Mouse (Mus musculus) gastrocnemius, adult 18-20 months (tissue): ENCODE data around the gene Ucp3. TPM values are rescaled to one million over a fixed set of nuclear protein-coding genes. Genes with fewer than 3 reads are reported as not detected.
"Not testable (repeated sequence)": the region's sequence is repeated elsewhere in the genome, so short reads cannot be mapped to it uniquely, and the experiment has no call there.

ENCODE experiments used
- DNase-seq: peaks from one replicate; pipeline ENCODE4 v3.0.0; 2021; ENCODE audit warnings: low spot score
- total RNA-seq, 2 experiments: library from RNA; stranded (reverse); gene quantifications; 2 replicates each; pipeline ENCODE4 v1.2.3; 2021

The Ucp3 gene
- total RNA-seq, 2 experiments from 2014 or later, result 94.4 to 203 TPM

DNA sequence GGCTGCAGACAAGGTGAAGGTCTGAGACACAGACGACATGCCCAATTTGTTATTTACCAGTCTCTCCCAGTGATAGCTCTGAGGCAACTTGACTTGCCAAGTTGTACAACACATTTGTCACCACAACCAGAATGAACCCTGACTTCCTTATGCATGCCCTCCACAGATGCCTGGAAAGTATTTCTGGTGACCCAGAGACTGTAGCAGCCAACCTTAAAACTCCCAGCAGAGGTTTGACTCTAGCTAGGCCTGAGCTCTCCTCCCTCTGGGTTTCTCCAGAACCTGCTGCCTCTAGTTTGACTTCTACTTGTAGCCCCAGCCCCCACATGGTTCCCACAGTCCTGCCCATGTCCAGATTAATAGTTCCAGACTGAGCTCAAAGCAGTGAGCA lies 1.4 kb upstream of the Ucp3 start:
- DNase-seq, result no peak

DNA sequence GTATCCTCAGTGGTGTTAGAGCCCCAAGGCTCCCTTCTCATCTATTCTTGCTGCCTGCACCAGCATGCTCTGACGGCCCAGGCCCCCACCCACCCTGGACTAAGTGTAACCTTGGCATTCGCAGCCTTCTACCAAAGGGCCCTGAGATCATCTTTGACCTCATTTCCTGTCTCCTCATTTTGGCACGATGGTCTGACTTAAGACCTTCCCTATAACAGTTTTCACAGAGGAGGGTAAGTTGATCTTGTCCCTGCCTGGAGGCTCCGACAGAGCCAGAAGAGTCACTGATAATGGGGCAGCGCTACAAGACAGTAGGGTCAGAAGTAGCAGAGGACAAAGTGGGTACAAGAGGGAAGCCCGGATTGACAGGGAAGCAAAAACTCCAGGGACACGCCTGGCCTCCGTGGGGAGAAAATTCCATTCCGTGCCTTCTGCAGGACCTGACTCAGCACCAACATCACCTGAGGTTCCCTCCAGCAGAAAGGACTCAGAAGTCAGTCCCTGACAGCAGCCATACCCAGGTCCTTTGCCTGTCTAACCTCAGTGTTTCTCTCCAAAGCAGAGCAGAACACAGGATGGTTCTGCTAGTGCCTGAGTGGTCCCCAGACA lies 1.2 kb downstream of the Ucp3 start:
- no peak for DNase-seq

DNA sequence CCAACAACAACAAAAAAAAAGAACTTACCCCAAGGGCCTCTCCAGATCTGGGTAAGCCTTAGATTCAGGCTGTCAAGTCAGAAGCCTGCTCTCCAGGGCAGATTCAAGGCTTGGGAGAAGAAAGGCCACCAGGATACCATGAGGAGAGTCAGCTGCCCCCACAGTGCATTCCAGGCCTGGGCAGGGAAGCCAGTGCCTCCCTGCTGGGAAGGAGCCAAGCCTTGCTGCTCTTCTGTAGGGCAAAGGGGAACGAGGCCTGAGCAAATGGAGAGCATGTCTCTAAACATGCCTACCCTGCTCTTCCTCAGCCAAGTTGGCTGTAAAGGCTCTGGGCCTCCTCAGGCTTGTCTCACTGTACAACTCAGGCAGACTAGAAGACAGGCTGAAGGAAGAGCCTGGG lies 1.9 kb downstream of the Ucp3 start:
- DNase-seq, result peak; percentile 85

DNA sequence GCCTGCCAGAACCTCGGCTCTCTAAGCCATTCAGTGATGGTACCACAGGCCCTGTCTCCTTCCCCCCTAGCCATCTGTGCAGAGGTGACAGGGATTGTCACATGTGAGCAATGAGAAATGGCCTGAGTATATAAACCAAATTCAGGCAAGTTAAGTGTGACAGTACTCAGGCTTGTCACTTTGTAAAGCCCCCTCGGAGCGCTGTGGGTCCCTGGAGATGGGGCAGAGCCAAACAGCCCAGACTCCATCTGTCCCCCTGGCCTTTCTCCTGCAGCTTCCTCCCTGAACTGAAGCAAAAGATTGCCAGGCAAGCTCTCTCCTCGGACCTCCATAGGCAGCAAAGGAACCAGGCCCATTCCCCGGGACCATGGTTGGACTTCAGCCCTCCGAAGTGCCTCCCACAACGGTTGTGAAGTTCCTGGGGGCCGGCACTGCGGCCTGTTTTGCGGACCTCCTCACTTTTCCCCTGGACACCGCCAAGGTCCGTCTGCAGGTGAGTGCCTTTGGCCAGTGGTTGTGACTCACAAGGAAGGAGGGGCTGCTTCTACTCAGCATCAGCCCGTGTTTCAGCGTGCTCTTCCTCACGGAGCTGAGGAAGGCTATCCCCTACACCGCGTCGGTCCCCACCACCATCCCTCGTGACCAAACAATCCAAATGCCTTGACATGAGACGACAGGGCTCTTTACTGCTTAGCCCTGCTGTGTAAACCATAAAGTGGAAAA lies 6.5 kb downstream of the Ucp3 start:
- DNase-seq, result no peak

DNA sequence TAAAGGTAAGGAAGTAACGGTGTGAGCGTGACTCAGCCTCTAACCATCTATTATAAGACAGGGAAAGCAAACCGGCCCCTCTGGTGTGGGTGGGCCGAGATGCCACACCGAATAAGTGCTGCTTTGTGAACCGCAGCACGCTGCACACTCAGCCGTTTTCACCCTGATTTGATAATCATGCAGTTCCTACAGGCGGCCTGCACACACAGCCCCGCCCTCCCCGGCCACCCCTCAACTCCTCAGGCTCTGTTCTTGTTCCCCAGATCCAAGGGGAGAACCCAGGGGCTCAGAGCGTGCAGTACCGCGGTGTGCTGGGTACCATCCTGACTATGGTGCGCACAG lies 7.0 kb downstream of the Ucp3 start:
- no peak for DNase-seq

DNA sequence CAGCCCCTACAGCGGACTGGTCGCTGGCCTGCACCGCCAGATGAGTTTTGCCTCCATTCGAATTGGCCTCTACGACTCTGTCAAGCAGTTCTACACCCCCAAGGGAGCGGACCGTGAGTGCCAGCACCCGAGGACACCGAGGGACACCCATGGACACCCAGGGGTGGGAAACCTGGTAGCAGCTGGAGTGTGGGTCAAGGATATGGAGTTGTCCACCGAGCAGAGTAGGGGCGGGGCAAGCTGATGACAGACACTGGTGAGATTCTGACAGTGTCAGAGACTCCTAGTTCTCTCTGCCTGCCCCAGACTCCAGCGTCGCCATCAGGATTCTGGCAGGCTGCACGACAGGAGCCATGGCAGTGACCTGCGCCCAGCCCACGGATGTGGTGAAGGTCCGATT lies 7.4 kb downstream of the Ucp3 start:
- DNase-seq, result no peak

DNA sequence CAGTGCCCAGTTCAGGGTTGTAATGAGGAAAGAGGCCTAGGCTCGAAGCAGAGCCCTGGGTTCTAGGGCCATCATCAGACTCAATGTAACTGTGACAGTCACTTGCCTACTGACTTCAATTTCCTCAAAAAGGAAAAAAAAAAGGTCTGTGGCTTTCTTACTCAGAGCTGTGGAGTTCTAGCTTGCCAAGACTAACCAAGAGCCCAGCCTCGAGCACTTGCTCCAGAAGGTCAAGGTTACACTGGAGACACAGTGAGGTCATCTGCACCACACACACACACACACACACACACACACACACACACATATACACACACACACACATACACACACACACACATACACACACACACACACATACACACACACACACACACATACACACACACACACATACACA lies 9.3 kb downstream of the Ucp3 start:
- DNase-seq, result not testable (repeated sequence)

DNA sequence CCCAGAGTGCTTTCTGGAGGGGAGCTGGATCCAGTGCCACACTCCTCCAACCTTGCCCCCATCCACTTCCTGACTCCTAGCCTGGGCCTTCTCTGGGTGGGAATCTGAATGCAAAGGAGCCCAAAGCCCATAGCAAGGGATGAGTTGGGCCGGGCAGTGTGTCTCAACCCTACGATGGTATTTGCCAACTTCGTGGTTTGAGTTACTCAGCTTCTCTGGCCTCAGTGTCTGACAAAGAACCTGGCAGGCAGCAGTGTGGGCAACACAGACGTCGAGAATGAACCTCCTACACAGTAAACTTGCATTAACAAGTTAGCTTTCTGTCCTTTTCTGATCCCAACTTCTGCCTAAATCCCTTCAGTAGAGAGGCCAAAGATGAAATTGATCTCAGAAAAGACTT lies 11.7 kb downstream of the Ucp3 start:
- no peak for DNase-seq

DNA sequence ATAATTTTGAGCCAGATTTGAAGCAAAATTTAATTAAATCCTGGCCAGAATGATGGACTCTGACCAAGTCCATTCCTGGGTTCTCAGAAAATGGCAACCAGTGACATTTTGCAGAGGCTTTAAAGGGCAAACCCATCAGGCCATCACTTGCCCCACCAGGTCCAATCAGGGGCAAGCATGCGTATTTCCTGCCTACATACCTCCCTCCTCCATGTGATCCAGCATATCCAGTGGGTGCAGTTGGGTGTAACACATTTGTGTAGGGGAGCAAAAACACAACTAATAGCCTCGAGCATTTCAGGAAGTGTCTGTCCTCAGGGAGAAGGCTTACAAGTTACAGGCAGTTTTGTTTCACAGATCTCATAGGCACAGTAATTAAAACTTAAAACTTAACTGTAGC lies 14.5 kb downstream of the Ucp3 start:
- no peak for DNase-seq

DNA sequence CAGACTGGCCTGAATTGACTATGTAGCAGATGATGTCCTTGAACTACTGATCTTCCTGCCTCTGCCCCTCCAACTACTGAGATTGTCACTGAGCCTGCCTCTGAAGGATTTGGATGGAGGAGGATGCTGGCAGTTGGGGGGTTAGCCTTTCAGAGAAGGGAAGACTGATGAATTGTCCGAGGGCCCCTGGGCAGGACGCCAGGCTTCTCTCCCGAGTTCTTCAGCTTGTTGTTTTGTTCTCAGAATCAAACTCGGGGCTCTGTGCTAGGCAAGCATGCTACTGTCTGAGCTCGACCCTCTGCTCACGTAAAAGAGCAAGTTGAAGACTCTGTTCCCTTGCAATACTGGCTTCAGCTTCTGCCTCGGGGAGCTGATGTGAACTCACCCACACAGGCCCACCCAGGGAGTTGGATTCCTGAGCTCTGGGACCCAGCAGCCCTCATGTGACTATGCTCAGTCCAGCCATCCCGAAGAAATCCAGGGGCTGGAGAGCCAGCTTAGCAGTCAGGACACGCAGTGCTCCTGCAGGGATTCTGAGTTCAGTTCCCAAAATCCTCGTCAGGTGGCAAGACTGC lies 15.8 kb downstream of the Ucp3 start:
- no peak for DNase-seq

DNA sequence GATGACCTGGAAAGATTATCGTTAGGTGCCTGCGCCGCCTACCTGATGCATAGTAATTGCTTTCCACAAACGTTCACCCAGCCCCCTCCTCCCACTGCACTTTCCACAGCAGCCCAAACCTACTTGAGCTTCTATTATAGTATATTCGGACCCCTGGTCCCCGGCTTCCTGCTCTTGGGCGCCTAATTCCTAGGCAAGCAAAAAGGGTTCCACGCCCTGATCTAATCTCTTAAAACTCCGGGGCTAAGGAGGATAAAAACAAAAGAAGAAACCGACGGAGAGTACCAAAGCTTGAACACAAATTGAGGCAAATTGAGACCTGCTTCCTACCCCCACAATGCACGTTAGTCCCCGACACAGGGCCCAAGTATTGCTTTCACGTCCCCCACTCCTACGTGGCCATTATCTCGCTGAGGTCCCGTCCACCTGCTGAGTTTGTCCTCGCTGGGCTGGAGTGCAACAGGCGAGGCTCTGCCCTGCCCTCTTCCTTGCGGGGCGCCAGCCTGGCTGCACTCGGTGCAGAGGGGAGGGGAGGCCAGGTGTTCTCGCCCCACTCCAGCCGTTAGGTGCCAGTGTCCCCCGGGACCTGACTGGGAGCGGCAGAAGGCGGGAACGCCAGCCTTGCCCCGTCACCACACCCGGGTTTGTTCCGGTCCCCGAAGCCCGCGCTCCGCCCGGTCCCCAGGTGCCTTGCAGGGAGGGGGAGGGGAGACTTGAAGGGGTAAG lies 19.8 kb downstream of the Ucp3 start:
- no peak for DNase-seq

DNA sequence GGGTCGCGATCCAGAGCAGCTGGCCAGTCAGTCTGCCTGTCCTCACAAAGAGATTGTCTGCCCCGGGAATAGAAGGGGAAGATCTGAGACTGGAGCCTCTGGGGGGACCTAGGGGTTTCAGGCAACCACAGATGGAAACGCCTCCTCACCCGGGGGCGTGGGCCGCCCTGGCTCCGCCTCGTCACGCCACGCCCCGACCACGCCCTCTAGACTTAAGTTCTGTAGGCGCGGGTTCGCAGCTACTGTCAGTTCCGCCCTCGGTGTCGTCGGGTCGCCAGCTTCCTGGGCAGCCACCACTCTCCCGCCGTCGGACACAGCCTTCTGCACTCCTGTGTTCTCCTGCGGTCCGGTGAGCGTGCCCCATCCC lies 20.3 kb downstream of the Ucp3 start, which contains the start of gene Ucp2:
TSS of gene Ucp2 (plus strand) at position 221 of the 367 bp plus-strand sequence.
- DNase-seq, result peak; percentile 72

DNA sequence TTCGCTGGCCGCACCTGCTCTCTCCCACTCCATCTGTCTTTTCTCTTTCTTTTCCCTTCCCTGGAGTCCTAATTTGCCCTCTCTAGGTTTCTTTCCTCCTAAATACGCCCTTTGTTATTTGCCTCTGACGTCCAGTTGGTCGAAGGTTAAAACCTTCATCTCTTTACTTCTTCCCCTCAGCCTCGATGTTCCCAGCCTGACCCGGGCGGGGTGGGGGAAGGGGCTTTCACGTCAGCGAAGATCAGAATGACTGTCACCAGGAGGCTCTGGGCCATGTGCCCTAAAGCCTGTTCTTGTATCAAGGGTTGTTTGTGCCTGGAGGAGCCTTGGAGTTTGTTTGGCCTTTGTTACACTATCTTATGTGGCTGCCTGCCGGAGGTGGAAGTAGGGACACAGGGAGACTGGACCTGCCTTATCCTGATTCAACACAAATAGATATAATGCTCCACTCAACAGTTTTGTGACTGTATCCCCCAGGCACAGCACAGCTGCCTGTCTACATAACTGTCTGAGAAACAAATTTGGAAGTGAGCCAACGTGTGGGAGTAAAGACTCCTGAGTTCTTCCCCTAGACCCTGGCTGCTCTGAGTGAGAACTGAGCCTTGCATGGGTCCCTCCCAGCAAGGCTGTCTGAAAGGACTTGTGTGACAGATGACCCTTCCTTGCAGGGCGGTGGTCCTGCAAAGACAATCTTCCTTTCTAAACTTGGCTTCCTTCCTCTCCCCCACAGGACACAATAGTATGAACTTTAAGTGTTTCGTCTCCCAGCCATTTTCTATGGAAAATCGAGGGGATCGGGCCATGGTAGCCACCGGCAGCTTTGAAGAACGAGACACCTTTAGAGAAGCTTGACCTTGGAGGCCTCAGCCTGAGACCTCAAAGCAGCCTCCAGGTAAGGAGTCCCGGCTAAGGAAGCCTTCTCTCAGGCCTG lies 21.0 kb downstream of the Ucp3 start:
- DNase-seq, result no peak

DNA sequence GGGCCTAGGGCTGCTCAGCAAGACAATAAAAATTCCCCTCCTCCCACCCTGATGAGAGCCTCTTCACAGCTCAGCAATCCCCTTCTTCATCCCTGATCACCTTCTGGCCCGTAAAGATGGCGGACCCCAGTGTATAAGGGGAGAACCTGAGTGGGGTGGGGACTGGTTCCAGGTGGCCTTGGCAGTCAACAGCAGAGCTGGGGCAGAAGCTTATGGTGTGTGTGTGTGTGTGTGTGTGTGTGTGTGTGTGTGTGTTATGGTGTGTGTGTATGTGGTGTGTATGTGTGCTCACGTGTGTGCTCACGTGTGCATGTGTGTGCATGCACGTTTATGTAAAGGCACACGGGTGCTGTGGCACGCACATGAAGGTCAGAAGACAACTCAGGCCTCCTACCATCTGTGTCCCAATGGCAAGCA lies 21.6 kb downstream of the Ucp3 start:
- DNase-seq, result no peak

DNA sequence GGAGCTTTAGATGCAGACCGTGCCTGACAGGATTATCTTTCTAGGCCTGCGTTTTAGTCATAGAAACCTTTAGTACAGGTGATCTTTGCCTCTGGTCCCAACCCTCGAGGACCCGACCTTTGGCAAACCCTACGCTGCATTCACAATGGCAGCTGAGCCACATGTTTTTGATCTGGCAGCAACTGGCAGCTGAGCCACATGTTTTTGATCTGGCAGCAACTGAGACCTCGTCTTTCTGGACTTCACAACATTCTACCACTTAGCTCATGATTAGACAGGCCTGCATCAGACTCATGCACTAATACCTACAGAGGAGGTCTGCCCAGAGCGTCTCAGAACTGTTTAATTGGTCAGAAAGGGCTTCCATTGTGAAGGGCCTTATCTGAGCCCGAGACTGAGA lies 22.3 kb downstream of the Ucp3 start:
- DNase-seq, result no peak

DNA sequence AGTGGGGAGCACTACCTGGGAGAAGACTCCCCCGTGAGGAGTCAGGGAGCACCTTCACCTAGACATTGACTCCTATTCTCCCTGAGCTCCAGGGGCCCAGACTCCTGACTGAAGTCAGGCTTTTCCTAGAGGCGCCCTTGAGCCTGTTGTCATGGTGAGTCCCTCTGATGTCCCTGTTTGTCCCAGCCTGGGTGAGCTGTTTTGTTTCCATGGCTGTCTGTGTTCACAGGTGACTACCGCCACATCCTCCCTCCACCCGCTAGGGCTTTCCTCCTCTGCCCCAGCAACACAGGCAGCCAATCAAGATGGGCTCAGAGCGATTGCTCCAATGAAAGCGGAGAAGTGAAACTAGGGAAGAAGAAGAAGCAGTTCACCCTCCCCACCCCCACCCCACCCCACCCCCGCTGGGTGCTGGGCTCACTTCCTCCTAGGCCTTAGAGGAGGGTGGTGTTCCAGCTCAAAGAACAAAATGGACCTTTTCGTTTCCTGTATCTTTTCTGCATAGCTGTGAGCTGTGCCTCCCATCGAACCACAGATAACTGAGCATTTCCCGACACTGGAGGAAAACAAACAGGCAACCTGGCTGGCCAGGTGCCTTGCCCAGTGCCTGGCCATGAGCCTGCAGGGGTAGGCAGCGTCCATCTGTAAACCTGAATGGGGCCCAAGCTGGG lies 22.9 kb downstream of the Ucp3 start:
- no peak for DNase-seq

DNA sequence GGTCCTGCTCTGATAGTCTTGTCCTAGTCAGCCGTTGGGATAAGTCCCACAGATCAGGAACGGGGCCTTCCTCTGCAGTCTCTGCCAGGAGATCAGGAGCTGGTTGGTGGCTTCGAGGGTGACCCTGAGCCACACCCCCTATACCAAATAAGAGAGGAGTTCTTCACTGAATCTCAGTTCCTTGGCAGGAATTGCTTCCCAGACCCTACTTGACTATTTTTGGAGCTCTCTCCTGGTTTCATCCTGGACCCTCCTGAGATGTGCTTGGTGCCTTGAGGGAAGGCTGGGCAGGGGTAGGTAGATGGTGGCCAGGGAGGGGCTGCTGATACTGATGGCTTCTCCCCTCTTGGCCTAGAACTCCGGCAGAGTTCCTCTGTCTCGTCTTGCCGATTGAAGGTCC lies 23.6 kb downstream of the Ucp3 start:
- no peak for DNase-seq

DNA sequence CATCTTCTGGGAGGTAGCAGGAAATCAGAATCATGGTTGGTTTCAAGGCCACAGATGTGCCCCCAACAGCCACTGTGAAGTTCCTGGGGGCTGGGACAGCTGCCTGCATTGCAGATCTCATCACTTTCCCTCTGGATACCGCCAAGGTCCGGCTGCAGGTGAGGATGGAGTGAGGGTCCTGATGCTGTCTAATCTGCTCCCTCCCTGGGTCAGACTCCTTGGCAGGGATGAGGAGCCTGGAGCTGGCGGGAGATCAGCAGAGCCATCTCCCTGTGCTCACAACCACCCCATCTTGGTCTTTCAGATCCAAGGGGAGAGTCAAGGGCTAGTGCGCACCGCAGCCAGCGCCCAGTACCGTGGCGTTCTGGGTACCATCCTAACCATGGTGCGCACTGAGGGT lies 24.0 kb downstream of the Ucp3 start:
- DNase-seq, result no peak

DNA sequence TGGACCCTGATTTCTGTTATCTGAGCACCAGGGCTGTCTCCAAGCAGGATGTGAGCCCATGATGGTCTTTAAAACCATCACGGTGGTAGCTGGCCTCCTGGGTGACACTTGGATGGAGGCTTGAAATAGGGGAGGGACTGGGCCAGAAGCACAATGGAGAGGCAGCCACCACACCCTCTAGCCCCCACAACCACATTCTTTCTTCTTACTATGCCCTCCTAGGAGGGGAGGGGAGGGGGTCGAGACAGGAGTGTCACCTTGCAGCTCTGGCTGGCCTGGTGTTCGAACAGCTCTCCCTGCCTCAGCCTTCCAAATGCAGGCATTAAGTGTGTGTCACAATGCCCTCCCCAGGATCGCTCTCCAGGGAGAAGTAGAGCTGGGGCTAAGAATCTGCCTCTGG lies 24.6 kb downstream of the Ucp3 start:
- DNase-seq, result no peak

DNA sequence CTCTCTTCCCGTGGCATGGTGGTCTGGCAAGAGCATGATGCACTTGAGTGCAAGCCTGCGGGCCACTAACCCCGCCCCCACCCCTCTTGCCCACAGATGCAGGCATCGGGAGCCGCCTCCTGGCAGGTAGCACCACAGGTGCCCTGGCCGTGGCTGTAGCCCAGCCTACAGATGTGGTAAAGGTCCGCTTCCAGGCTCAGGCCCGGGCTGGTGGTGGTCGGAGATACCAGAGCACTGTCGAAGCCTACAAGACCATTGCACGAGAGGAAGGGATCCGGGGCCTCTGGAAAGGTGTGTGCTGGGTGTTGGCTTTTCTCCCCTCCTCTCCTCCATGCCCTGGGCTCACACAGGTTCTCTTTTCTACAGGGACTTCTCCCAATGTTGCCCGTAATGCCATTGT lies 25.2 kb downstream of the Ucp3 start:
- no peak for DNase-seq

DNA sequence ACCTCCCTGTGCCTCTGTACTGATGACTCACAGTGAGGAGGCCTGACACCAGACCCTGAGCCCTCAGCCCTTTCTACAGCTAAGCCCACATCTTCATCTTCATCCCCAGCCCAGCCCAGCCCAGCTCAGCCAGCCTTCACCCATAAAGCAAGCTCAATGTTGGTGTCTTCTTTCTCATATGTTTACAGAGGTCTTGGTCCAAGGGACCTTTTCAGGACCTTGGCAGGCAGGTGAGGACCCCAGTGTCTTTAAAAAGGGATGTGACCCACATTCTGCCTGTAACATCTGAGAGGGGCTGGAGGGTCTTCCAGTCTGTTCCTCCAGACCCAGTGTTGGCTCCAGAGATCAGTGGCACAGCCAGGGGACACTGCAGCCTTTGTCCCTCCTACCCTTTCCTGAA lies 26.7 kb downstream of the Ucp3 start:
- no peak for DNase-seq
